Mouse (Mus musculus): ENCODE data around the gene Cd2bp2.

DNA sequence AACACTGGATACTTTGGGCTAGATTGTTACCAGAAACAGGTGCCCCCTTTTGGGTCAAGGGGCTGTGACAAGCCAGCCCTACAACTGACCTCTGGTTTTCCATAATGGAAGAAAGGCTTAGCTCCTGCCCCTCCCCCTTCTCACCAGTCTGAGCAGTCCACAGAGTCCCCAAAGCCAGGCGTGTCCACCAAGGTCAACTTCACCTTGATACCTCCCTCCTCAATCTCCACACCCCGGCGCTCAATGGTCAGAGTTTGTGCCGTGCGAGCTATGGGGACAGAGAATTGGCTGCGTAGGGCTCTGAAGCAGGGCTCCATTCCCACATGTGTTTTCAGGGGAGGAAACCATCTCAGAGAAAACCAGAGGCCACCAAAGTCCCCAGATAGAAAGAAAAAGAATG, 21.6 kb upstream of the Cd2bp2 start:
- TF ChIP-seq CTCF (conservative IDR thresholded peaks at IDR 0.05; ENCODE audit: insufficient read depth, insufficient read length, low read depth, low read length), result no peak
- no peak for TF ChIP-seq POLR2A (IDR thresholded peaks at IDR 0.05; ENCODE audit: low read depth, low read length)

Measured in kidney, adult 2 months (tissue).